ENCODE assay signal across 12 mouse cellular contexts in genomic region chr17:85748649-85749081, GRCm38 (mm10).
DNase-seq lines count a peak whose midpoint lies in the region; ATAC-seq lines count a peak whose summit lies in the region.
"Had no signal": no experiment of that assay in that cellular context is flagged by ENCODE, and none has a peak within 500 bp of the region (broad histone marks: within the 10 kb centered on the region; RNA-seq: fewer than 3 reads in every experiment).

No protein-coding gene starts in this region.

- no peak overlapping the region for H3K27ac ChIP-seq in intestine, embryonic 14.5 days (ENCODE audit: low read depth)
- no peak overlapping the region for H3K27ac ChIP-seq in intestine, embryonic 15.5 days
- H3K27ac ChIP-seq in embryonic facial prominence, embryonic 15.5 days (replicated peaks), result no peak overlapping the region
- H3K27ac ChIP-seq in limb, embryonic 10.5 days, result peak overlapping the region; percentile 46
- no peak overlapping the region for H3K27ac ChIP-seq in neural tube, embryonic 12.5 days
- no peak overlapping the region for H3K27ac ChIP-seq in heart, embryonic 10.5 days
- H3K27ac ChIP-seq: heart, embryonic 13.5 days had no signal

- H3K9me3 ChIP-seq in intestine, embryonic 14.5 days (ENCODE audit: control insufficient read depth, low read length), result no peaks in the 10 kb centered on the region
- no peaks in the 10 kb centered on the region for H3K9me3 ChIP-seq in intestine, embryonic 15.5 days
- no peaks in the 10 kb centered on the region for H3K9me3 ChIP-seq in embryonic facial prominence, embryonic 15.5 days (replicated peaks)
- H3K9me3 ChIP-seq in limb, embryonic 10.5 days (replicated peaks), result no peaks in the 10 kb centered on the region
- H3K9me3 ChIP-seq in neural tube, embryonic 12.5 days, result no peaks in the 10 kb centered on the region
- no peaks in the 10 kb centered on the region for H3K9me3 ChIP-seq in heart, embryonic 10.5 days
- H3K9me3 ChIP-seq: heart, embryonic 13.5 days had no signal

- H3K4me1 ChIP-seq in intestine, embryonic 14.5 days (replicated peaks; ENCODE audit: control insufficient read depth, insufficient read depth, low read length), result peaks cover 3% of the 10 kb centered on the region; the same call in 1 of the 2 replicates
- H3K4me1 ChIP-seq in intestine, embryonic 15.5 days (replicated peaks), result 0 out of 2 replicates have a peak, but pooled peaks cover 3% of the 10 kb centered on the region
- H3K4me1 ChIP-seq in embryonic facial prominence, embryonic 15.5 days, result 0 out of 2 replicates have a peak, but pooled peaks cover 4% of the 10 kb centered on the region
- peaks cover 22% of the 10 kb centered on the region for H3K4me1 ChIP-seq in limb, embryonic 10.5 days
- peaks cover 23% of the 10 kb centered on the region for H3K4me1 ChIP-seq in neural tube, embryonic 12.5 days
- peaks cover 3% of the 10 kb centered on the region; the same call in 1 of the 2 replicates for H3K4me1 ChIP-seq in heart, embryonic 10.5 days

- H3K9ac ChIP-seq in intestine, embryonic 14.5 days (ENCODE audit: low read length), result no peak overlapping the region
- H3K9ac ChIP-seq in intestine, embryonic 15.5 days, result no peak overlapping the region
- no peak overlapping the region for H3K9ac ChIP-seq in embryonic facial prominence, embryonic 15.5 days
- H3K9ac ChIP-seq in neural tube, embryonic 12.5 days, result no peak overlapping the region
- H3K9ac ChIP-seq: heart, embryonic 13.5 days had no signal

- no peak overlapping the region for H3K4me3 ChIP-seq in intestine, embryonic 14.5 days (ENCODE audit: low read depth, low read length)
- no peak overlapping the region for H3K4me3 ChIP-seq in intestine, embryonic 15.5 days (replicated peaks)
- H3K4me3 ChIP-seq in embryonic facial prominence, embryonic 15.5 days (replicated peaks), result no peak overlapping the region
- 0 out of 2 replicates have a peak overlapping the region, but pooled peaks have one; percentile 9 for H3K4me3 ChIP-seq in limb, embryonic 10.5 days
- H3K4me3 ChIP-seq in neural tube, embryonic 12.5 days, result no peak overlapping the region
- no peak overlapping the region for H3K4me3 ChIP-seq in heart, embryonic 10.5 days
- H3K4me3 ChIP-seq: heart, embryonic 13.5 days had no signal

- no peak overlapping the region for H3K4me2 ChIP-seq in intestine, embryonic 14.5 days (ENCODE audit: low read length)
- no peak overlapping the region for H3K4me2 ChIP-seq in intestine, embryonic 15.5 days (replicated peaks)
- peak overlapping the region; percentile 26; the same call in 1 of the 2 replicates for H3K4me2 ChIP-seq in embryonic facial prominence, embryonic 15.5 days (replicated peaks)
- peak overlapping the region; percentile 46 for H3K4me2 ChIP-seq in neural tube, embryonic 12.5 days (replicated peaks)
- H3K4me2 ChIP-seq: heart, embryonic 13.5 days; liver, embryonic 11.5 days had no signal

- ATAC-seq in intestine, embryonic 14.5 days (replicated peaks; ENCODE audit: low FRiP score, low TSS enrichment, low read depth), result no peak
- no peak for ATAC-seq in intestine, embryonic 15.5 days
- ATAC-seq in embryonic facial prominence, embryonic 15.5 days (ENCODE audit: insufficient number of reproducible peaks, low FRiP score, low TSS enrichment, low read depth), result peak; percentile 67; the same call in 1 of the 2 replicates
- peak; percentile 89 for ATAC-seq in neural tube, embryonic 12.5 days (ENCODE audit: low FRiP score, low read depth)
- no peak for ATAC-seq in monocyte, adult 5-6 weeks (replicated peaks; ENCODE audit: insufficient number of reproducible peaks, low FRiP score, low TSS enrichment, poor library complexity, severe bottlenecking)
- ATAC-seq: Patski had no signal

- 23% methylated on average over 10 of the region's 10 CpGs for WGBS in intestine, embryonic 14.5 days
- WGBS in intestine, embryonic 15.5 days, result 25% methylated on average over 10 of the region's 10 CpGs
- WGBS in embryonic facial prominence, embryonic 15.5 days, result 10% methylated on average over 10 of the region's 10 CpGs
- 17% methylated on average over 10 of the region's 10 CpGs for WGBS in limb, embryonic 10.5 days
- WGBS in neural tube, embryonic 12.5 days, result 7% methylated on average over 10 of the region's 10 CpGs
- WGBS in heart, embryonic 10.5 days, result 55% methylated on average over 10 of the region's 10 CpGs

- peak; percentile 53 for DNase-seq in intestine, embryonic 14.5 days (ENCODE audit: low spot score)
- DNase-seq in limb, embryonic 10.5 days (ENCODE audit: low spot score), result peak; percentile 54
- no peak for DNase-seq in adipocyte (ENCODE audit: low spot score)
- no peak for DNase-seq in heart, embryonic 10.5 days (ENCODE audit: low spot score)
- DNase-seq: right cerebral cortex, postnatal 14 days had no signal

- no peaks in the 10 kb centered on the region for H3K27me3 ChIP-seq in intestine, embryonic 14.5 days (replicated peaks; ENCODE audit: control insufficient read depth, insufficient read depth, low read length)
- H3K27me3 ChIP-seq in intestine, embryonic 15.5 days (replicated peaks), result 0 out of 2 replicates have a peak, but pooled peaks cover 8% of the 10 kb centered on the region
- peaks cover 3% of the 10 kb centered on the region; the same call in 1 of the 2 replicates for H3K27me3 ChIP-seq in embryonic facial prominence, embryonic 15.5 days
- H3K27me3 ChIP-seq in limb, embryonic 10.5 days (ENCODE audit: low read depth, poor library complexity, severe bottlenecking), result peaks cover 60% of the 10 kb centered on the region
- peaks cover 29% of the 10 kb centered on the region for H3K27me3 ChIP-seq in neural tube, embryonic 12.5 days (replicated peaks)
- peaks cover 45% of the 10 kb centered on the region for H3K27me3 ChIP-seq in heart, embryonic 10.5 days (ENCODE audit: insufficient read depth, poor library complexity, severe bottlenecking)

- H3K36me3 ChIP-seq in intestine, embryonic 14.5 days (ENCODE audit: control insufficient read depth, insufficient read depth, low read length), result no peaks in the 10 kb centered on the region
- no peaks in the 10 kb centered on the region for H3K36me3 ChIP-seq in intestine, embryonic 15.5 days
- no peaks in the 10 kb centered on the region for H3K36me3 ChIP-seq in embryonic facial prominence, embryonic 15.5 days
- no peaks in the 10 kb centered on the region for H3K36me3 ChIP-seq in limb, embryonic 10.5 days
- no peaks in the 10 kb centered on the region for H3K36me3 ChIP-seq in neural tube, embryonic 12.5 days
- H3K36me3 ChIP-seq in heart, embryonic 10.5 days, result 0 out of 2 replicates have a peak, but pooled peaks cover 2% of the 10 kb centered on the region
- H3K36me3 ChIP-seq: heart, embryonic 13.5 days had no signal

Comparison
In these comparisons a context has a peak if more than half of its experiments do, and no peak if none do; other contexts are left out.
1. ATAC-seq: peak in embryonic facial prominence, embryonic 15.5 days (single experiment) and neural tube, embryonic 12.5 days (single experiment); none in intestine, embryonic 14.5 days (single experiment), intestine, embryonic 15.5 days (single experiment) and monocyte, adult 5-6 weeks (single experiment).
2. DNase-seq: peak in intestine, embryonic 14.5 days (single experiment) and limb, embryonic 10.5 days (single experiment); none in adipocyte (single experiment) and heart, embryonic 10.5 days (single experiment).
3. H3K4me2 ChIP-seq: peak in embryonic facial prominence, embryonic 15.5 days (single experiment) and neural tube, embryonic 12.5 days (single experiment); none in intestine, embryonic 14.5 days (single experiment) and intestine, embryonic 15.5 days (single experiment).